Mouse (Mus musculus) ES-E14 (cell line): Measurements from ENCODE around the gene Pnma1.

Source experiments
- CHD2 ChIP-seq: IDR thresholded peaks from 2 replicates; pipeline ENCODE4 v1.6.1; 2014; ENCODE audit warnings: mild to moderate bottlenecking, low read depth, low read length, inconsistent platforms
- HCFC1 ChIP-seq: IDR thresholded peaks from 2 replicates; pipeline ENCODE4 v1.6.1; 2012; ENCODE audit warnings: low read length, inconsistent platforms, borderline replicate concordance; ENCODE audit not compliant: insufficient read depth
- ZNF384 ChIP-seq: IDR thresholded peaks from 2 replicates; pipeline ENCODE4 v1.6.1; 2012; ENCODE audit warnings: low read depth, low read length, inconsistent platforms

- TF ChIP-seq HCFC1 (no peak), CHD2 (no peak), ZNF384 (no peak)
Measured at GRCm38 (mm10) chr12:84170610-84171009, 22.3 kb upstream of the Pnma1 start.
